Mouse (Mus musculus) cerebellum, postnatal 14 days (tissue): ENCODE data around the gene Sh3bp4.

Experiments
- DNase-seq, 2 experiments: peaks; one replicate each; pipeline ENCODE4 v3.0.0; 2021; ENCODE audit warnings: mixed read lengths in 2 of 2

Gene Sh3bp4

GRCm38 (mm10) chr1:89189204-89189603 lies 119.0 kb downstream of the Sh3bp4 start:
- DNase-seq = no peak

GRCm38 (mm10) chr1:89190621-89191020 lies 120.4 kb downstream of the Sh3bp4 start:
- no peak for DNase-seq

GRCm38 (mm10) chr1:89191127-89191740 lies 121.0 kb downstream of the Sh3bp4 start:
- DNase-seq = peak; percentile 80 to 86

DNA sequence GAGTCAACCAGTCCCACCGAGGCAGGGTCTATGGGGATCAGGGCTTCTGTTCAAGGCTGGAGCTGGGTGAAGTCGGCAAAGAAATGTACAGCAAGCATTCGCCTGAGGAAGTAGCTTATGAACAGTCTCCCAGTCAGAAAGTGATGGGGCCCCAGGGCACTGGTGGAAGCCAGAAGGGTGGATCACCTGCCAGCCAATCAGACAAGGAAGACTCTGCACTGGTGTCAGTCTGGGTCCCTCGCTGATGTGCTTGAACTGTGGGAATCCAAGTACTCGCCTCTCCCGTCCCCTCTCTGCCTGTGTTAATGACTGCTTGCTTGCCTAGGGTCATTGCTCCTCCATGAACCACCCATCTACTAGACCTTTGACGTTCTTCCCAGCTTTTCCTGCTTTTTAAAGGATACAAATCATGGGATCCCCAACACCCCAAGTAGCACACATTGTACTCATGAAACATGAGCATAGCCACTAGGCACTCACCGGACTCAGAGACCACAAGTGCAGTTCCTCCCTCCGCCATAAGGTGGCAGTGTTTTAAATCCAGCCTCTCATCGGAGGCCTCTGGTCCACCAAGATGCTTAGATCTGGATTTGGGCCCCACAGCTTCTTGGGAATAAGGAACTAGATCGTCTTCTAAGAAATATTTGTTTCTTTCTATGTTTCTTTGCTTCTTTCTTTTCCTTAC lies 122.5 kb downstream of the Sh3bp4 start:
- DNase-seq = peak; percentile 42 to 71

GRCm38 (mm10) chr1:89193576-89193975 lies 123.4 kb downstream of the Sh3bp4 start:
- DNase-seq = no peak

GRCm38 (mm10) chr1:89195827-89196712 lies 125.9 kb downstream of the Sh3bp4 start:
- DNase-seq = peak; percentile 92 to 95
